Mouse (Mus musculus) ES-Bruce4 (cell line): ENCODE data around the gene Pdzd7.

ENCODE experiments used
- CTCF ChIP-seq: IDR thresholded peaks from one replicate; pipeline ENCODE4 v1.8.1; 2011; ENCODE audit warnings: low read depth, low read length
- POLR2A ChIP-seq: IDR thresholded peaks from one replicate; pipeline ENCODE4 v1.8.1; 2011; ENCODE audit warnings: low read length; ENCODE audit not compliant: insufficient read depth

GRCm38 (mm10) chr19:45058113-45058839 is 12.8 kb upstream of the Pdzd7 start:
- no peak for TF ChIP-seq CTCF
- TF ChIP-seq POLR2A = peak; percentile 56
